Mouse (Mus musculus) midbrain, embryonic 16.5 days (tissue): ENCODE data around the gene Zfp423. TPM values are rescaled to one million over a fixed set of nuclear protein-coding genes. Genes with fewer than 3 reads are reported as not detected.

Source experiments
- ATAC-seq: fragments of 200-750 bp; cut with Nextera tagmentation; 2 replicates; pipeline ENCODE4 v1.8.0; 2017; ENCODE audit warnings: moderate TSS enrichment
- H3K27ac ChIP-seq: fragments of 300-500 bp; sonication (generic); 2 replicates; pipeline ENCODE4 v1.5.1; 2014; ENCODE audit warnings: mild to moderate bottlenecking, low read length, mixed read lengths
- H3K27me3 ChIP-seq: fragments of 300-500 bp; sonication (generic); 2 replicates; pipeline ENCODE4 v1.6.1; 2014; ENCODE audit warnings: low read depth, low read length, mixed read lengths; ENCODE audit not compliant: control insufficient read depth, insufficient read depth
- H3K36me3 ChIP-seq: fragments of 300-500 bp; sonication (generic); 2 replicates; pipeline ENCODE4 v1.6.1; 2014; ENCODE audit warnings: mild to moderate bottlenecking, low read length, moderate library complexity, mixed read lengths; ENCODE audit not compliant: control insufficient read depth, insufficient read depth
- H3K4me1 ChIP-seq: fragments of 300-500 bp; sonication (generic); 2 replicates; pipeline ENCODE4 v1.6.1; 2014; ENCODE audit warnings: mild to moderate bottlenecking, low read length, mixed read lengths; ENCODE audit not compliant: control insufficient read depth, insufficient read depth
- H3K4me2 ChIP-seq: fragments of 300-500 bp; sonication (generic); 2 replicates; pipeline ENCODE4 v1.6.1; 2014; ENCODE audit warnings: mild to moderate bottlenecking, low read length, mixed read lengths
- H3K4me3 ChIP-seq: fragments of 300-500 bp; sonication (generic); 2 replicates; pipeline ENCODE4 v1.5.1; 2014; ENCODE audit warnings: low read depth, mild to moderate bottlenecking, low read length, moderate library complexity, mixed read lengths
- H3K9ac ChIP-seq: fragments of 300-500 bp; sonication (generic); 2 replicates; pipeline ENCODE4 v1.6.1; 2014; ENCODE audit warnings: low read depth, low read length, mixed read lengths
- H3K9me3 ChIP-seq: fragments of 300-500 bp; sonication (generic); replicated peaks from 2 replicates; pipeline ENCODE4 v1.6.1; 2014; ENCODE audit warnings: mild to moderate bottlenecking, low read length, mixed read lengths; ENCODE audit not compliant: control insufficient read depth, poor library complexity, severe bottlenecking
- WGBS: fragments of 180-500 bp; shearing (Covaris S2); extraction: QIAGEN DNeasy Blood & Tissue Kit; methylation state at CpG from one replicate; pipeline ENCODE4 v1.1.7; 2014; 5-methylcytosine and 5-hydroxymethylcytosine counted together
- polyA plus RNA-seq: library from polyadenylated mRNA; unstranded; fragments of >200 nt; fragmentation: Nextera tagmentation; extraction: Ambion mirVana; gene quantifications from 2 replicates; pipeline ENCODE4 v1.2.1, GENCODE M21; 2015

Gene Zfp423
- polyA plus RNA-seq, 1 experiment from 2014 or later, result 28.1 TPM

DNA sequence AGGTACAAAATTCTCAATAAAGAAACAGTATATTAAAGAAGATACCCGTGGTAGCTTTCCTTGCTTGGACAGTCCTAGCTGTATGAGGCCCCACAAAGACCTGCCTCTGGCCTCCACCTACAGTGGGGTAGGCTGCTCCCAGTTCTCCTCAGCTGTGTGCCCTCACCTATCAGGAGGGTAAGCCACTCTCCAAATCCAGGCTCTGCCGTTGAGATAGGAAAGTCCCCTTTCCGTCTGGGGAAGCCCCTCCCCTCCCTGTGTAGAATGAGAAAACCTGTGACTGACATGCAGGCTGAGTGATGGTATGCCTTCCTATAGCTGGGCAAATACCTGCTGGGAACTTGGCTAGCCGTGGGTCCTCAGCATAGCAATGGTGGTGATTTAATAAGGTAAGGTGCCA is 257.8 kb downstream of the Zfp423 start:
- Histone ChIP-seq H3K27me3 (no peaks in the 10 kb centered on the region), H3K4me3 (no peak overlapping the region), H3K27ac (peak overlapping the region; percentile 79), H3K9ac (no peak overlapping the region), H3K36me3 (no peaks in the 10 kb centered on the region), H3K4me2 (no peak overlapping the region), H3K9me3 (no peaks in the 10 kb centered on the region), H3K4me1 (peaks cover 34% of the 10 kb centered on the region)
- WGBS, result 58% methylated on average over 4 of the region's 4 CpGs
- ATAC-seq, result 0 out of 2 replicates have a peak, but pooled peaks have one; percentile 3

GRCm38 (mm10) chr8:87700321-87700720 is 259.1 kb downstream of the Zfp423 start:
- H3K9ac ChIP-seq, result no peak overlapping the region
- no peak for ATAC-seq
- H3K27ac ChIP-seq, result no peak overlapping the region
- H3K9me3 ChIP-seq, result no peaks in the 10 kb centered on the region
- H3K4me2 ChIP-seq, result no peak overlapping the region
- no peaks in the 10 kb centered on the region for H3K36me3 ChIP-seq
- no peak overlapping the region for H3K4me3 ChIP-seq
- peaks cover 35% of the 10 kb centered on the region for H3K4me1 ChIP-seq
- 67% methylated on average over 12 of the region's 12 CpGs for WGBS
- H3K27me3 ChIP-seq, result no peaks in the 10 kb centered on the region

DNA sequence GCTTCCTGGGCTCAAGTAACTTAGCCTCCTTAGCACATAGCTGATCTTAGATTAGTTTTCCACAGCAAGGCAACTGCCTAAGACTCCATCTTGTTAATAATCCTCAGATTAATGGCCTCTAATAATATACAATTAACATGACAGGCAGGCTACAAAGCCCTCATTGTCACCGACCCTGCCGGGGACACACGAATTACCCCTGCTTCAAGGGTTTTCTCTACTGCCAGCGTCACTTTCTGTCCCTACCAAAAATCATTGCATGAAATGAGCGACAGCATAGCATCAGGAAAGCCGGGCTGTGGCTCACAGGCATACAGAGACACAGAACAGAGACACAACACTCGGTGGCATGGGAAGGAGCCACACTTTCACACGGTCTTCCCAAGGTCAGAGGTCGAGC is 262.3 kb downstream of the Zfp423 start:
- 30% methylated on average over 9 of the region's 9 CpGs for WGBS
- no peak for ATAC-seq
- no peak overlapping the region for H3K4me3 ChIP-seq
- H3K9me3 ChIP-seq, result no peaks in the 10 kb centered on the region
- H3K36me3 ChIP-seq, result no peaks in the 10 kb centered on the region
- peaks cover 33% of the 10 kb centered on the region for H3K4me1 ChIP-seq
- H3K27me3 ChIP-seq, result no peaks in the 10 kb centered on the region
- H3K4me2 ChIP-seq, result no peak overlapping the region
- H3K9ac ChIP-seq, result no peak overlapping the region
- peak overlapping the region; percentile 23; the same call in 1 of the 2 replicates for H3K27ac ChIP-seq

DNA sequence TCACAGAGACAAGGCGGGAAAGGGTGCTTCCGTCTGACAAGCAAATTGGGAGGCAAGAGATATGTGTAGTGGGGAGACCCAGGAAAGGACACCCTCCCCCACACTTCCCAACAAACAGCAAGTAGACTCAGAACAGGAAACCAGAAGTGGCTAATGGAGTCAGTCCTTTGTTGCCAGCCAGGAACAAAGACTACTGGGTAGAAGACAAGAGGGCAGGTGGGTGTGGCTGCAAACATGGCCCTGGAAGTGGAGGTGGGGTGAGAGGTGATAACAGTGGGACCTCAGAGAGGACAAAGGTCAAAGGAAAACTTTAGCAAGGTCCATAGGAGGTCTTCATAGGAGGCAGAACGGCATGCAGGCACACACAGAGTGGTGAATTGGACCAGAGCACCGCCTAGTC is 265.7 kb downstream of the Zfp423 start:
- no peaks in the 10 kb centered on the region for H3K27me3 ChIP-seq
- H3K9ac ChIP-seq, result no peak overlapping the region
- no peaks in the 10 kb centered on the region for H3K9me3 ChIP-seq
- H3K36me3 ChIP-seq, result no peaks in the 10 kb centered on the region
- H3K4me2 ChIP-seq, result no peak overlapping the region
- H3K4me3 ChIP-seq, result no peak overlapping the region
- H3K4me1 ChIP-seq, result peaks cover 60% of the 10 kb centered on the region
- 83% methylated on average over 4 of the region's 4 CpGs for WGBS
- no peak for ATAC-seq
- no peak overlapping the region for H3K27ac ChIP-seq

GRCm38 (mm10) chr8:87690100-87691095 is 269.0 kb downstream of the Zfp423 start:
- Histone ChIP-seq H3K4me1 (peaks cover 72% of the 10 kb centered on the region), H3K9ac (peak overlapping the region; percentile 56), H3K4me3 (no peak overlapping the region), H3K27ac (peak overlapping the region; percentile 79), H3K27me3 (no peaks in the 10 kb centered on the region), H3K4me2 (peak overlapping the region; percentile 39), H3K36me3 (no peaks in the 10 kb centered on the region), H3K9me3 (no peaks in the 10 kb centered on the region)
- 21% methylated on average over 28 of the region's 28 CpGs for WGBS
- peak; percentile 27; the same call in 1 of the 2 replicates for ATAC-seq

DNA sequence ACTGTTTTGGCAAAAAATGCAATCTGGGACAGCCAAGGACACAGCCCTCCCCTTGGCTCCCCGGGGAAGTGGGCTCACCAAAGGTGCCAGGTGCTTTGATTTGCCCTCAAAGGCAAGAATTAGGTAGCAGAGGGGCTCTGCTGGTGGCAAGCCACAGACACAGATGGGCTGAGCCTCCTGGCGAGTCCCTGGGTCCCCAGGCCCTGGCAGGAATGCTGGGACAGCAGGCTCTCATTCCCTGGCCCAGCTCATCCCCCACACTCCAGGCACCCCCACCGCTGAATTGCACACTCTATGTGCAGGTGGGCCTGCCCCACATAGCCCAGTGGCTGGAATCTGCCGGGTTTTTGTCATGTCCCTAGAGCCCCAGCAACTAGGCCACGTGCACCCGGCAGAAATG is 270.2 kb downstream of the Zfp423 start:
- Histone ChIP-seq H3K4me3 (no peak overlapping the region), H3K4me1 (peaks cover 70% of the 10 kb centered on the region), H3K4me2 (no peak overlapping the region), H3K9me3 (no peaks in the 10 kb centered on the region), H3K36me3 (no peaks in the 10 kb centered on the region), H3K27me3 (no peaks in the 10 kb centered on the region), H3K9ac (0 out of 2 replicates have a peak overlapping the region, but pooled peaks have one; percentile 18), H3K27ac (peak overlapping the region; percentile 79)
- 41% methylated on average over 6 of the region's 6 CpGs for WGBS
- ATAC-seq, result no peak

DNA sequence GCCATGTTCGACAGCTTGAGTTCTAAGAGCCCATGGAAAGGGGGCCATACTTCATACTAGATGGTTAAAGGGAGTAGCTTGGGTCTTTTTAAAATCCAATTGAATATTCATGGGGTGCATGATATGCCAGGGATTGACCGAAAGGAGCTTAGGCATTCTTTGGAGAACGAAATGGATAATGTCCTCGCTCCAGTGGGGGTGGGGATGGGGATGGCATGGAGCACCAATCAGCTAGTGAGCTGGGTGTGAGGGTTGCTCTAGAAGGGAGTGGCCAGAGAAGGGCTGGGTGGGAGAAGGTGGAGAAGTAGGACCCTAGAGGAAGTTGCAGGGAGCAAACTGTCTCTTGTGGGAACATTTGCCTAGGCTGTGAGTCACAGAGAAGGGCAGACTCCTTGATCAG is 271.0 kb downstream of the Zfp423 start:
- H3K9me3 ChIP-seq, result no peaks in the 10 kb centered on the region
- H3K4me3 ChIP-seq, result no peak overlapping the region
- H3K9ac ChIP-seq, result no peak overlapping the region
- H3K4me1 ChIP-seq, result peaks cover 70% of the 10 kb centered on the region
- WGBS, result 17% methylated on average over 4 of the region's 4 CpGs
- no peak overlapping the region for H3K4me2 ChIP-seq
- peak overlapping the region; percentile 59 for H3K27ac ChIP-seq
- ATAC-seq, result no peak
- no peaks in the 10 kb centered on the region for H3K27me3 ChIP-seq
- no peaks in the 10 kb centered on the region for H3K36me3 ChIP-seq

DNA sequence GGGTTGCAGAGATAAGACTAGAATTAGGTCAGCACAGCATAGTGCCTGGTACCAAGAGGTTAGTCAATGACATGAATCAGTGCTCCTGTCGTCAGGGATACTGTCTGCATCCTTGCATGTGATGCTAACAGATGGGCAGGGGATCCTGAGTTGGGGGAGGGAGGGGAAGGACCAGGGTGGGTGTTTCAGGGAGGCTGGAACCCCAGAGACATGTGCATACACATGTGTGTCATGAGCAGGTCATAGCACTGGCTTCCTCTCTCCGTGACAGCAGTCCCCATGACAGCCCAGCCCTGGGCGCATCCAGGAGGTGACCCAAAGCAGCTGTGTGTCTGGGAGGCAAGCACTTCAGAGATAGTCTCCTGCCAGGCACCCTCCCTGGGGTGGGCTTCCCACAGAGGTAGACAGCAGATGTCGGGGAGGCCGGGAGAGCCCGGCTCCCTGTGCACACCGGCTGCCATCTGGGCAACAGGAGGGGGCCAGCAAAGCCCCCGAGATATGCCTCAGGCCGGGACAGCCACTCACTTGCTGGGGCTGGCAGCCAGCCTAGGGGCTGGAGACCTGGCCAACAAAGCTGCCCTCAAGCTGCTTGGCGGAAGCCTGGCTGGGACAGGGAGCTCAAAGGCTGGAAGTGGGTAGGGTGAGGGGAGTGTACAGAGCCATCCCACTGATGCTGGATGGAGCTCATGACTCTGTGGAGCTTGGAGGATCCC is 272.3 kb downstream of the Zfp423 start:
- H3K36me3 ChIP-seq, result no peaks in the 10 kb centered on the region
- ATAC-seq, result no peak
- H3K4me2 ChIP-seq, result no peak overlapping the region
- H3K9ac ChIP-seq, result no peak overlapping the region
- H3K27me3 ChIP-seq, result no peaks in the 10 kb centered on the region
- peak overlapping the region; percentile 59 for H3K27ac ChIP-seq
- H3K4me1 ChIP-seq, result peaks cover 61% of the 10 kb centered on the region
- WGBS, result 30% methylated on average over 9 of the region's 10 CpGs
- H3K9me3 ChIP-seq, result no peaks in the 10 kb centered on the region
- no peak overlapping the region for H3K4me3 ChIP-seq

GRCm38 (mm10) chr8:87686026-87686425 is 273.4 kb downstream of the Zfp423 start:
- 47% methylated on average over 3 of the region's 3 CpGs for WGBS
- H3K27me3 ChIP-seq, result no peaks in the 10 kb centered on the region
- no peak for ATAC-seq
- no peaks in the 10 kb centered on the region for H3K9me3 ChIP-seq
- peak overlapping the region; percentile 57 for H3K27ac ChIP-seq
- H3K9ac ChIP-seq, result no peak overlapping the region
- no peaks in the 10 kb centered on the region for H3K36me3 ChIP-seq
- H3K4me2 ChIP-seq, result no peak overlapping the region
- no peak overlapping the region for H3K4me3 ChIP-seq
- peaks cover 49% of the 10 kb centered on the region for H3K4me1 ChIP-seq
